Mouse (Mus musculus): ENCODE results near the gene Atm. TPM values are rescaled to one million over a fixed set of nuclear protein-coding genes. Genes with fewer than 3 reads are reported as not detected.

Gene Atm
- polyA plus RNA-seq, 1 experiment from 2014 or later: 6.1 TPM

GRCm38 (mm10) chr9:53401146-53401545, 135.4 kb downstream of the Atm start:
- Histone ChIP-seq H3K9me3 (ENCODE audit: control insufficient read depth, low read length) (no peaks in the 10 kb centered on the region), H3K9ac (ENCODE audit: low read depth, low read length) (no peak overlapping the region), H3K4me3 (ENCODE audit: low read length) (no peak overlapping the region), H3K27ac (ENCODE audit: low read depth, low read length) (no peak overlapping the region), H3K4me2 (ENCODE audit: low read length) (no peak overlapping the region), H3K36me3 (ENCODE audit: control insufficient read depth, insufficient read depth, low read length) (no peaks in the 10 kb centered on the region), H3K27me3 (replicated peaks; ENCODE audit: control insufficient read depth, insufficient read depth, low read length) (no peaks in the 10 kb centered on the region), H3K4me1 (ENCODE audit: control insufficient read depth, insufficient read depth, low read depth, low read length) (peaks cover 13% of the 10 kb centered on the region)
- WGBS: 87% methylated on average over 8 of the region's 8 CpGs
- no peak for ATAC-seq

DNA sequence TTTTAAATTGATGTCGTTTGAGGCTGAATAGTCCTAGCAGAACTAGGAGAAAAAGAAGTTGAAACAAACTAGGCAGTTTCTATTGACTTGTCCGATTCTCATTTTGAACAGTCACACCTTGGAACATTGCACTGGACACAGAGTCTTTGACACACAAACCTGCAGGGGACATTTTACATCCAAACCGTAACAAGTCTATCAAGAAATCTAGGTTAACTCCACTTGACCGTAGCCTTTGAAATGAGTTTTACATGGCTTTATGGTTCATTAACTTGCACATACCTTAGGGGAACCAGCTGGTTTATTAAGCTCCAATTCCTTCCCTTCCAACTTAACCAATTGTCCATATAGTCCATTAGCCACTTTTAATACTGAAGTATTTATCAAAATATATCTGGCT, 135.8 kb downstream of the Atm start:
- Histone ChIP-seq H3K9ac (ENCODE audit: low read depth, low read length) (no peak overlapping the region), H3K4me2 (ENCODE audit: low read length) (no peak overlapping the region), H3K27me3 (replicated peaks; ENCODE audit: control insufficient read depth, insufficient read depth, low read length) (no peaks in the 10 kb centered on the region), H3K27ac (ENCODE audit: low read depth, low read length) (no peak overlapping the region), H3K4me3 (ENCODE audit: low read length) (no peak overlapping the region), H3K36me3 (ENCODE audit: control insufficient read depth, insufficient read depth, low read length) (no peaks in the 10 kb centered on the region), H3K9me3 (ENCODE audit: control insufficient read depth, low read length) (no peaks in the 10 kb centered on the region), H3K4me1 (ENCODE audit: control insufficient read depth, insufficient read depth, low read depth, low read length) (peaks cover 13% of the 10 kb centered on the region)
- 73% methylated on average over 4 of the region's 4 CpGs for WGBS
- no peak for ATAC-seq

- Histone ChIP-seq H3K4me1 (ENCODE audit: control insufficient read depth, insufficient read depth, low read depth, low read length) (peaks cover 9% of the 10 kb centered on the region), H3K27me3 (replicated peaks; ENCODE audit: control insufficient read depth, insufficient read depth, low read length) (no peaks in the 10 kb centered on the region), H3K4me3 (ENCODE audit: low read length) (no peak overlapping the region), H3K4me2 (ENCODE audit: low read length) (no peak overlapping the region), H3K9ac (ENCODE audit: low read depth, low read length) (no peak overlapping the region), H3K27ac (ENCODE audit: low read depth, low read length) (no peak overlapping the region), H3K36me3 (ENCODE audit: control insufficient read depth, insufficient read depth, low read length) (no peaks in the 10 kb centered on the region), H3K9me3 (ENCODE audit: control insufficient read depth, low read length) (no peaks in the 10 kb centered on the region)
- ATAC-seq: no peak
- 93% methylated on average over 8 of the region's 8 CpGs for WGBS
Observed at GRCm38 (mm10) chr9:53399537-53399936, 137.0 kb downstream of the Atm start.

DNA sequence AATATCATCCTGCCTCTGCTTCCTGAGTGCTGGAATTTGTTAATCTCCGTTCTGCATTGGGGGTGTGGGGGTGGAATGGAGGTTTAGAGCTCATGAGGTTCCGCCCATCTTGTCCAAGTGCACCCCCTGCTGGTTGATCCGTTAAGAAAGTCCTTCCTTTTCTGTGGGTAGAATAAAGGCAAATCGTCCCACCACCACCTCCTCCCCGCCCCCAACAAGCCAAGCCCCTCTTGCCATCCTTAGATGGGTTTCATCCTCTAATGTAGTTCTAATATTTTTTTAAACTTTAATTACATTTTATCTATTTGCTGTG, 138.2 kb downstream of the Atm start:
- Histone ChIP-seq H3K4me2 (ENCODE audit: low read length) (no peak overlapping the region), H3K9me3 (ENCODE audit: control insufficient read depth, low read length) (no peaks in the 10 kb centered on the region), H3K36me3 (ENCODE audit: control insufficient read depth, insufficient read depth, low read length) (no peaks in the 10 kb centered on the region), H3K4me1 (ENCODE audit: control insufficient read depth, insufficient read depth, low read depth, low read length) (peaks cover 9% of the 10 kb centered on the region), H3K4me3 (ENCODE audit: low read length) (no peak overlapping the region), H3K27me3 (replicated peaks; ENCODE audit: control insufficient read depth, insufficient read depth, low read length) (no peaks in the 10 kb centered on the region), H3K9ac (ENCODE audit: low read depth, low read length) (no peak overlapping the region), H3K27ac (ENCODE audit: low read depth, low read length) (no peak overlapping the region)
- 16% methylated on average over 5 of the region's 5 CpGs for WGBS
- no peak for ATAC-seq

DNA sequence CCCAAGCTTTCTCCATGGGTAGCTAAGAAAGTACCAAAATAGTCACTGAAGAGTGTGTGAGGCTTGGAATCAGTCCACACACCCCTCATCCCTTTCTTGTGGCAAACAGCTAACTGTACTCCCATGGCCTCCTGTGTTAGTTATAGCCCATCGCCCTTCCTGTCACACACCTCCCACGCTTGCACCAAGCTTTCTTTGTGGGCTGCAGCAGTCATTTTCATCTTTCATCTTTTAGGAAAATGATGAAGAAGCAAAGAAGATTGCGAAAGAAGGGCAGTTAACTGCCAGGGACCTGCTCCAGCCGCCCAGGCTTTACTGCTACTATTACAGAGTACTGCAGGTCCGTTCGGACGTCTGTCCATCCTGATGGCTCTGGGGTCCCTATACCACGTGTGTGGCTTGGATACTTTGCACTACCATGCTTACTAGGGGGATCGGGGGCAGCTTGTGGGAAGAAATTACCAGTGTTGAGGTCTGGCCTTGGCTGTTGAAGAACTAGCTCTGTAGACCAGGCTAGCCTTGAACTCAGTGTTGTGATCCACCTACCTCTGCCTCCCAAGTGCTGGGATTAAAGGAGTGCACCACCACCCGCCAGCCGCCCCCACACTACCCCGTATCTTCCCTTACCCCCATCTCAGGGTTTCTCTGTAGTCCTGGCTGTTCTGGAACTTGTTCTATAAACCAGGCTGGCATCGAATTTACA, 138.7 kb downstream of the Atm start:
- Histone ChIP-seq H3K9me3 (ENCODE audit: control insufficient read depth, low read length) (no peaks in the 10 kb centered on the region), H3K4me1 (ENCODE audit: control insufficient read depth, insufficient read depth, low read depth, low read length) (peaks cover 8% of the 10 kb centered on the region), H3K27ac (ENCODE audit: low read depth, low read length) (no peak overlapping the region), H3K27me3 (replicated peaks; ENCODE audit: control insufficient read depth, insufficient read depth, low read length) (no peaks in the 10 kb centered on the region), H3K4me3 (ENCODE audit: low read length) (no peak overlapping the region), H3K4me2 (ENCODE audit: low read length) (no peak overlapping the region), H3K36me3 (ENCODE audit: control insufficient read depth, insufficient read depth, low read length) (no peaks in the 10 kb centered on the region), H3K9ac (ENCODE audit: low read depth, low read length) (no peak overlapping the region)
- no peak for ATAC-seq
- 81% methylated on average over 13 of the region's 13 CpGs for WGBS

GRCm38 (mm10) chr9:53390136-53390535, 146.4 kb downstream of the Atm start:
- no peak for ATAC-seq

More at GRCm38 (mm10) chr9:53390136-53390535, 146.4 kb downstream of the Atm start:
- H3K4me3 ChIP-seq (ENCODE audit: low read length): no peak overlapping the region
- H3K36me3 ChIP-seq (ENCODE audit: control insufficient read depth, insufficient read depth, low read length): no peaks in the 10 kb centered on the region
- WGBS: 82% methylated on average over 7 of the region's 7 CpGs
- H3K4me1 ChIP-seq (ENCODE audit: control insufficient read depth, insufficient read depth, low read depth, low read length): peaks cover 2% of the 10 kb centered on the region; the same call in 1 of the 2 replicates
- no peak overlapping the region for H3K4me2 ChIP-seq (ENCODE audit: low read length)
- no peak overlapping the region for H3K9ac ChIP-seq (ENCODE audit: low read depth, low read length)
- H3K9me3 ChIP-seq (ENCODE audit: control insufficient read depth, low read length): no peaks in the 10 kb centered on the region
- H3K27ac ChIP-seq (ENCODE audit: low read depth, low read length): no peak overlapping the region
- H3K27me3 ChIP-seq (replicated peaks; ENCODE audit: control insufficient read depth, insufficient read depth, low read length): no peaks in the 10 kb centered on the region

Small RNA genes within 50 kb of the gene (microRNA-seq; reads per million reads assigned to microRNA genes)
- not detected for gene Mir130c

Other genes with a start within 250 kb of the Atm start
- gene Exph5, start 235.1 kb downstream of the Atm start, polyA plus RNA-seq (2015; fragmentation: Nextera tagmentation; extraction: Ambion mirVana): 0.48 and 0.55 TPM in 2 replicates
- gene Kdelc2, start 152.7 kb downstream of the Atm start, polyA plus RNA-seq (2015; fragmentation: Nextera tagmentation; extraction: Ambion mirVana): 7.2 and 8.7 TPM in 2 replicates
- gene 4930550C14Rik, start 134.4 kb downstream of the Atm start, polyA plus RNA-seq (2015; fragmentation: Nextera tagmentation; extraction: Ambion mirVana): 0.30 TPM in 2 replicates
- gene Npat, start 307 bp upstream of the Atm start, polyA plus RNA-seq (2015; fragmentation: Nextera tagmentation; extraction: Ambion mirVana): 9.5 and 11.4 TPM in 2 replicates
- 179 and 204 TPM in 2 replicates for gene Acat1, start 73.6 kb upstream of the Atm start, polyA plus RNA-seq (2015; fragmentation: Nextera tagmentation; extraction: Ambion mirVana)
- 30.6 and 35.9 TPM in 2 replicates for gene Cul5, start 133.3 kb upstream of the Atm start, polyA plus RNA-seq (2015; fragmentation: Nextera tagmentation; extraction: Ambion mirVana)
- gene Rab39, start 169.5 kb upstream of the Atm start, polyA plus RNA-seq (2015; fragmentation: Nextera tagmentation; extraction: Ambion mirVana): 3.7 and 3.8 TPM in 2 replicates
- gene Slc35f2, start 234.8 kb upstream of the Atm start, polyA plus RNA-seq (2015; fragmentation: Nextera tagmentation; extraction: Ambion mirVana): 20.4 and 23.5 TPM in 2 replicates